Mouse (Mus musculus) kidney, postnatal 4 days (tissue): Measurements from ENCODE around the gene Rnf126.

Source experiments
- DNase-seq, 2 experiments: peaks; one replicate each; pipeline ENCODE4 v3.0.0; 2021; ENCODE audit warnings: mixed read lengths in 2 of 2

Gene Rnf126

DNA sequence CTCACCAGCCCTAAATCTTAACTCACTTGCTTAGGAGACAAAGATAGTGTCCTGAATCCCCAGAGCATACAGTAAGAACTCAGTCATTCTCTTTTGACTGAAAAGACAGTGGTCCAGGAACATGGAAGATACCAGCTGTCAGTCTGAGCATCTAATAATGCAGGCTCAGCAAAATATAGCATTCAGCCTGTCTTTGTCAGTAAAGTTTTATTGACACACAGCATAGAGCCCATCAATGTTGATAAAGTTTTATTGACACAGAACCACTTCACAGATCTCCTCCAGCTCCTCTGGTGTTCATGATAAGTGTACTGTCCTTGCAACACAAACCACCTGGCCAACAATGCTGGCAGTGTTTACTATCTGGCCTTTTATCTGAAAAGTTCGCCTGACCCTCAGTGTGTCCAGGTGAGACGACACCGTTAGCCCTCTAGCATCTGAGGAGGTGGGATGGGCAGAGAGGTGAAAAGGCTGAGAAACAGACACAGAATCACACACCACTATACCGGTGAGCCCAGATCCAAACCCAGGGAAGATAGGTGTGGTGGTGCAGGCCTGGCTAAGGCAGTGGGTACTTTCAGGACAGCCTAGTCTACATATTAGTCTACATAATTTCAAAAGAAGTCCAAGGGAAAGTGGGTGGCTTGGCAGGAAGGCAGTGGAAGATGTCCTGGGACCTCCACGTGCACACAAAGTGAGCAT, 25.7 kb upstream of the Rnf126 start:
- DNase-seq, result no peak

DNA sequence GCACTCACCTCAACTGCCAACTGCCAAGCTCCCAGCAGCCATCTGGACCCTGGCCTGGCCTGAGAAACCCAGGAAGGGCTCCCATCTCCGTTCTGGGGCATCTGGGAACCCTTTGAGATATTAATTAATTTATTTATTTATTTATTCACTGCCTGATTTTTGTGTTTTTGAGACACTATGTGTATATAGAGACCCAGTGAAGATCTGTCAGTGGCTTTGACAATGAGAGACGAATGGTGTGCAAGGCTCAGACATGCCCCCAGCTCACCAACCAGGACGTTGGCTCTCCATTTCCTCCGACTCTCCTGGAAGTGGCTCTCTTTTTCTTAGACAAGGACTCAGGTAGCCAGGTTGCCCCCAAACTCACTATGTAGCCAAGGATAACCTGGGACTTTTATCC, 24.1 kb upstream of the Rnf126 start, which contains the start of gene Prss57:
Prss57 (minus strand) TSS at position 101 of the 400 bp plus-strand sequence.
- no peak for DNase-seq

DNA sequence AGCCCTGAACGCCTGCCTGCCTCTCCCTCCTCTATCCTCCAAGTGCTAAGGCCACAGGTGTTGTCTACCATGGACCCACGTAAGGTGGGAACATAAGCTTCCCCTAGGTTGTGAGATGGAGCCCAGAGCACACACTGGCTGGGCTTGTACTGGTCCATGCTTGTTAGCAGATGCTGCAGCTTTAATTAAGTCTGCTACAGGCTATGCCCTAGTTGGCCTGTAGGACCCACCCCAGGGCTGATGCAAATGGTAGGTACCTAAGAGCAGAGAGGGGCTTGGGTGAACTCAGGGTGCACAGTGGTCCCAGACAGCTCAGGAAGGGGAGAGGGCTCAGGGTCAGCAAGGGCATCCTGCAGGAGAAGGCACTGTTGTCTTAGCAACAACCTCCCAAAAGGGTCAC, 22.8 kb upstream of the Rnf126 start:
- no peak for DNase-seq

DNA sequence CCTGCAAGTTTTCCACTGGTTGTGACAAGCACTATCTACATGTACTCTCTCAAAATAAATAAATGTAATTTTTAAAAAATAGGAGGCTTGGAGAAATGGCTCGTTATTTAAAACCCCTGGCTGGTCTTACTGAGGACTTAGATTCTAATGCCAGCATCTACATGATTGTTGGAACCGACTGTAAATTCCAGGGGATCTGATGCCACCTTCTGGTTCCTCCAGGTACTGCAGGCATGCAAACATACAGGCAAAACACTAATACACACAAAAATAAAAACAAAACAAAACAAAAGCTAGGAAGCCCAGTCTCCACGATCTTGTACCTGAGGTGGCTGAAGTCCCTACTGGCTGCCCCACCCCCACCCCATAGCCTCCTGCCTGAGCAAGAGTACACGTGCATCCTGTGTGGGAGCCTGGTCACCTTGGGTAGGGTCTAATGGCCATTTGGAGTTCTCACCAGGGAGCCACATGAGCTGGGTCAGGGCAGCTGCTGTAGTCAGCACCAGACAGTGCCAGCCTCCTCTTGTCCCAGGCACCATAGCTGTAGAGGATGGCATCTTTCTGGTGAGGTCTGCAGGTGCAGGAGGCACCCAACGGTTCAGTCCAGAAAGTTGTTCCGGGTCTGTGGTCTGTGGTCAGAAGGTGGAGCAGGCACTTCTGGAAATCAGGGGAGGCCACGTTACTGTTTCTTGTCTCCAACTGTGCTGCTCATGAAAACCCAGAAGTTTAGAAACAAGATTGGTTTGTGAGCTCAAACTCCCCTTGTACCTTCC, 21.8 kb upstream of the Rnf126 start:
- peak; percentile 90 to 92 for DNase-seq

DNA sequence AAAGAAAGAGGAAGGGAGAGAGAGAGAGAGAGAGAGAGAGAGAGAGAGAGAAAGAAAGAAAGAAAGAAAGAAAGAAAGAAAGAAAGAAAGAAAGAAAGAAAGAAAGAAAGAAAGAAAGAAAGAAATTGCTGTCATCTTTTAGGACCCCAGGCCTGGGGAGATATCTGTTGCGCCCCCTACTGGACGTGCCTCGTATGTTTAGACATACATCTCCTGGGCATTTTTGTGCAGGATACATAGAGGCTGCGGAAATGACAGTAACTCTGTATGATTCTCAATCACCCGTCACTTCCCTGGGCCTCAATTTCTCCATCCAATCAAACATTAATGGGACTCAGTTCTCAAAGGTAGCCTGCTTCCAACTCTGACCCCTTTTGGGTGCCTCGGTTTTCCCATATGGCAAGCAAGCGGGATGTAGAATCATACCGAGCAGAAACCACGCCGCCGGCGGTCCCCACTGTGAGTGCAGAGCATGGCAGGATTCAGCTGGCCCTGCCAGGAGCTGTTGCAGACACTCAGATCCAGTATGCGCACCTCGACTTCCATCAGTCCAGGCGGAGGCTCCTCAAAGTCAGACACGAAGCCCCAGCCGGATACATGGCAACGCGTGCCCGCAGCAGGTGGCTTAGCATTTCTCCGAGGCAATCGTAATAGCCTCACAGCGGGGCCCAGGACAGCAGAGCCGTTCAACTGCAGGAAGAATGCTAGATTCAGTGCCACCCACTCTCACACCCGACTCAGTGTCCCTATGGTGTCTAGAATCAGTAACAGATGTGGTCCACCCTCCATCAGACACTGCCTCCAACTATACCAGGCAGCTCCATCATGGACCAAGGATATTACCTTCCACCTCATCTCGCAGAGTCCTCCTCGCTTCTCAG, 17.4 kb upstream of the Rnf126 start:
- DNase-seq, result peak; percentile 73 to 78

DNA sequence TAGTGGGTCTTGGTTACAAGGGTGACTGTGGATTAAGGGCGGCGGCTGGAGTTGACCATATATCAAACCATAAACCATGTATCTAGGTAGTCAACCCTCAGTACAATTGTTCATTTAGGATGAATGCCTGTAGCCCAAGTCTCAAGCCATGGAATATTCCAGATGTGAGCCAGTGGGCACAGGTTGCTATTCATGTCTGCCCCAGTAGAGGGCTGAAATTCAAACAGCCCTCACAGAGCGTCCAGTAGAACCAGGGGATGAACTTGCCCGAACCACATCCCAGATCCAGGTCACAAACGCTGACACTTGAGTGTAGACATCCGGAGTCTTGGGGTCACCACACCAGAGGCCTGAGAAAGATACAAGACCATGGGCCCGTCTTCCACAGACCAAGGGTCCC, 16.3 kb upstream of the Rnf126 start:
- DNase-seq, result peak; percentile 58 to 65

DNA sequence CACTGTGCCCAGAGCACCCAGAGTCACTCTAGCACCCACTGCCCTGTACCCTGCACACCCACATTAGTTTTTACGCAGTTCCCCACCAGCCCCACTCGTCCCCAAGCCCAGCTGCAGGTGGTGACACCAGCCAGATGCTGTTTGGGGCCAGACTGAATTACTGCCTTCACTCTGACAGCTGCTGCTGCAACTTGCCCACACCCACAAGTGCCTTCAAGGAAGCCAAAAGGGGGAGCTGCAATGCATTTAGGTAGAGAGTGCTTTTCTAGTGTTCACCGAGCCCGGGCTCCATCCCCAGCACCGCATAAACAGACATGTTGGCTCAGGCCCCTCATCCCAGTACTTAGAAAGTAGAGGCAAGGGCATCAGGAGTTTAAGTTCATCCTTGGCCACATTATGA, 15.2 kb upstream of the Rnf126 start:
- DNase-seq, result no peak

DNA sequence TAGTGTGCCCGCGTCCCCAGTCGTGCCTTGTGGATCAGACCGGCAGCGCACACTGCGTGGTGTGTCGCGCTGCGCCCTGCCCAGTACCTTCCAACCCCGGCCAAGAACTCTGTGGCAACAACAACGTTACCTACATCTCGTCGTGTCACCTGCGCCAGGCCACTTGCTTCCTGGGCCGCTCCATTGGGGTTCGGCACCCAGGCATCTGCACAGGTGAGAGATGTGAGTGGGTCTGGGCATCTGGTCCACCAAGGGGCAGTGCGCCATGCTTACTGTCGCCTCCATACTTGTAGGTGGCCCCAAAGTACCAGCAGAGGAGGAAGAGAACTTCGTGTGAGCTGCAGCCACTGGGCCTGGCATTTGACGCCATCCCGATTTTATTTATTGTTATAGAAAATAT, 14.4 kb upstream of the Rnf126 start:
- no peak for DNase-seq

DNA sequence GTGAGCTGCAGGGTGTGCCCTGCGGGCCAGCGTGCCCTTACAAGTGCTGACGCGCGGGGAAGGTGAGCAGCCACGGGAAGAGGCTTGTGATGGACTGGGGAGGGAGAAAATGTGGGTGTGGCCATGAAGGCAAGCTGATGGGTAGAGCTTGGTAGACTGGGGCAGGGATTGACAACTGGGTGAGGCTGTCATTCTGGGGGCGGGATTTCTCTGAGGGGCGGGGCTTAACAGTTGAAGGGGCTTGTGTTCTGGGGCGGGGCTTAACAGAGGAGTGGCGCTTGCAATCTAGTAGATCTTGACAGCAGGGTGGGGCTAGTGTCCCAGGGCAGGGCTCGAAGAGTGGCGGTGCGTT, 13.9 kb upstream of the Rnf126 start:
- peak; percentile 85 to 89 for DNase-seq

DNA sequence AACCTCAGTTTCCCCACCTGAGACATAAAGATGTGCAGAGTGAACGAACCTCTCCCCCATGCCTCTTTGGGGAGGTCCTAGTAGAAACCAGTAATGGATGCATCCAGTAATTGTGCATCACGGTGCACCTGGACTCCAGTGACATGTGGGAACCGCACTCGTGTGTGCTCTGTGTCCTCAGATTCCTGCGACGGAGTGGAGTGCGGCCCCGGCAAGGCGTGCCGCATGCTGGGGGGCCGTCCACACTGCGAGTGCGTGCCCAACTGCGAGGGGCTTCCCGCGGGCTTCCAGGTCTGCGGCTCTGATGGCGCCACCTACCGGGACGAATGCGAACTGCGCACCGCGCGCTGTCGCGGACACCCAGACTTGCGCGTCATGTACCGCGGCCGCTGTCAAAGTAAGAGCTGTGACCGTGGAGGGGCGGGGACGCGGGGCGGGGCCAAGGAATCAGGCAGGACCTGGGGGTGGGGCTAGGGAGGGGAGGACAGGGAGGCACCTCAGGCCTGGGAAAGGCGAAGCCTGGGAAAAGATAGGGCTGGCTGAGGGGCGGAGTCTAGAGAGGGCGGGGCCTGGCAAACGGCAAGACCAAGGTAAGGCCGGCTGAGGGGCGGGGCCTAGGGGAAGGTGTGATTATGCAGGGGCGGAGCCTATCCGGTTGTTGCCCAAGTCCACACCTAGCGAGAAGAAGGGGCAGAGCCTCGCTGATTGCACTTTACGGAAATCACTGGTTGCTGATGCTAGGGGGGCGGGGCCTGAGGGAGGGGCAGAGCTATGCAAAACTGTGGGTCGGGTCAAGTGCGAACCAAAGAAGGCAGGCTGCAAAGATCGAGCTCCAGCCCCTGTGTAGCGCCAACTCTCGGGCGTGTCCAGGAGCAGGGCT, 13.3 kb upstream of the Rnf126 start:
- DNase-seq, result peak; percentile 99

DNA sequence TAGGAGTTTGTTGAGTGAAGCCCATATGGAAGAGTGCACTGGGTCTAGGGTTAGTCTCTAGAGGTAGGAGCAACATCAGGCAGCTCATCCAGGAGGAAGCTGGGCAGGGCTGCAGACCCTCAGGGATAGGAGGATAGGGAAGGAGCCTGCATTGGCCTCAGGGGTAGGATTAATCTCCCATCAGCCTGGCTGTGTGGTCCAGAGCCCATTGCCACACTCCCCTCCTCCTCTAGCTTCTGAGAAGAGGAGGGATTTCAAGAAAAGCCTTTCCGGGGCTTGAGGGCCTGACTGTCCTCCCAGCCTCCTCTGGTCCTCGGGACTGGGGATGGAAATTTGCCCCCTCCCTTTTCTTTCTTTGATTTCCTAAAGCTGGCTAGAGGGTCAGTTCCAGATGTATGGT, 12.4 kb upstream of the Rnf126 start:
- no peak for DNase-seq

DNA sequence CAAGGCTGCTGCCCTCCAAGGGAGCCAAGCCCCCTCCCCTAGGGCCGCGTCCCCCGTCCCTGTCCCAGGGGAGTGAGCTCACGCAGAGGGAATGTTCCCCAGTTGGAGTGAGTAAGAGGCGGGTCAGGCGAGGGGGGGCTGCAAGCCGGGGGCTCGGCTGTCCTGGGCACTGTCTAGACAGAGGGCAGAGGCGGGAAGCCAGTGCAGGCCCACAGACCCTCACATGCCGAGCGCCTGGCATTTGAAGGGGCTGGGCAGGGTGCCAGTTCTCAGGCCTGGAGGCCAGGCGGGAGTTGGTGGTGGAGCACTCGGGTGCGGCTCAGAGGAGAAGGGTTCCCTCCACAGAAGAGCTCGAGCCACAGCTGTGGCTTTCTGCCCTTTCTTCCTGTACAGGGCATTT, 11.3 kb upstream of the Rnf126 start:
- DNase-seq, result peak; percentile 78 to 84

DNA sequence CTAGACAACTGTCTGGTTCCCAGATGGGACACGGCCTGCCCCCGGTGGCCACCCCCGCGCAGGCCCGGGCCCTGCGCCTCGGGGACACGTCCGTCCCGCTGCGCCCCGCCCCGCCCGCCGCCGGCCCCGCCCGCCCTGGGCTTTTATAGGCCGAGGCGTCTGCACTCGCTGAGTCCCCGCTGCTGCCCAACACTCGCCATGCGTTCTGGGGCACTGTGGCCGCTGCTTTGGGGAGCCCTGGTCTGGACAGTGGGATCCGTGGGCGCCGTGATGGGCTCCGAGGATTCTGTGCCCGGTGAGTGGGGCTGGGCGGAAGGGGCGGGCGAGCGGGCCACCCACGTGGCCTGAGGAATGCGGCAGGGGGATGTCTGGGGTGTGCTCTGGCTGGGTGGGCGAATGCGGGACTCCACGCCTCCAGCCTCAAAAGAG, 10.4 kb upstream of the Rnf126 start, which contains the start of gene Fstl3:
Fstl3 (plus strand) TSS at position 170 of the 429 bp plus-strand sequence.
- peak; percentile 65 to 74 for DNase-seq

DNA sequence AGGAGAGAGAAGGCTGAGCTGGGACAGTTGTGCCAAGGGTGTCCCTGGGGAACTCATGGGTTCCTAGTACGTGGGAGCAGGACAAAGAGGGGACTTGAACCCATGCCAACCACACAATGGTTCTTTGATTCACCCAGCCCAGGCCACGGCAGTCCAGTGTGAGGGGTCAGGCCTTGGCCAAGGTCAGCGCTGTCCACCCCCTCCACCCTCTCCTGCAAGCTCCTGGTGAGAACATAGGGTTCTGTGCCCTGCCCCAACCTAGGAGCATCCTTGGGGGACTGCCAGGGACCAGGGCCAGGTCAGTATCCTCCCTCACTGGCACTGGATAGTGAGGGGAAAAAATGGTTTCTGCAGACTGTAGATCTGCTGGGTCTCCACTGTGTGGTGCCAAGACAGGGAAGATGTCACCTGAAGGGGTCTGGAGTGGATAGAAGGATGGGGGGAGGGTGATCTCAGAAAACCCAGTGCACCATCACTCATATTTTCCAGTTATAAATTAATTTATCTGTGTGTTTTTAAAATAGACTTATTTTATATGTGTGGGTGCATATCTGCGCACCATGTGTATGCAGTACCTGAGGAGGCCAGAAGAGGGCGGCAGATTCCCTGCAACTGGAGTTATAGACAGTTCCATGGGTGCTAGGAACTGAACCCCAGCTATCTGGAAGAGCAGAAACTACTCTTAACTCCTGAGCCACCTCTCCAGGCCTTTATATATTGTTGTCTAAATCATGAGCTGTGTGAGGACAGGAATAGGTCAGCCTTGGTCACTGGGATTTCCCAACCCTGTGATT, 7.9 kb upstream of the Rnf126 start:
- DNase-seq, result no peak

DNA sequence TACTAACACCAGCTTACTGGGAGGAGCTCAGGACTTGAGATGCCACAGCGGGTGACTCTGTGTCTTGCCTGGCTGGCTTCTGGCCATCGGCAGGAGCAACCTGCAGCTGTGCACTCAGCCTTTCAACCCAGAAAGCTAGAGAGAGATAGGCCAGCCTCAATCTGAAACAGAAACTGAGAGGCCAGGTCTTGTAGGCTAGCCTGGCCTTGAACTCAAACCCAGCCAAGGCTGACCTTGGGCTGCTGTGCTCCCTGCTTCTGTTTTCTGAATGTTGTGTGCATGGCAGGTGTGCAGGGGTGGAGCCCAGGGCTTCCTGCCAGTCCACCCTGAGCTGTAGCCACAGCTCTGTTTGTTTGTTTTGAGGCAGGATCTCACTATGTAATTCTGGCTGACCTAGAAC, 6.5 kb upstream of the Rnf126 start:
- DNase-seq, result no peak

DNA sequence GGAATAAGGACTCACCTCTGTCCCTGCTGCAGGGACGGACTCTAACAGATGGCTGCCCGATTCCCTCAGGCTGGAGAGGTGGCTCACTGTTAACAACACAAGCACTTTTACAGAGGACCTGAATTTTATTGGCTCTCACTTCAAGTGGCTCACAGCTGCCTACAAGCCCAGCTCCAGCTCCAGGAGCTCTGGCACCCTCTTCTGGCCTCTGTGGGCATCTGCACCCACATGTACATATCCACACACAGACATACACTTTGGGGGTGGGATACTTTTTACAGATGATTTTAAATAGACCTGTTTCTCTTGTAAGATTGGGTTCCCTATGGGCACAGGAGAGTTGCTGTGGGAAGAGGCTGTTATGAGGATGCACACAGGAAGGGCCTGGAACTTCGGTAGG, 5.6 kb upstream of the Rnf126 start:
- no peak for DNase-seq

DNA sequence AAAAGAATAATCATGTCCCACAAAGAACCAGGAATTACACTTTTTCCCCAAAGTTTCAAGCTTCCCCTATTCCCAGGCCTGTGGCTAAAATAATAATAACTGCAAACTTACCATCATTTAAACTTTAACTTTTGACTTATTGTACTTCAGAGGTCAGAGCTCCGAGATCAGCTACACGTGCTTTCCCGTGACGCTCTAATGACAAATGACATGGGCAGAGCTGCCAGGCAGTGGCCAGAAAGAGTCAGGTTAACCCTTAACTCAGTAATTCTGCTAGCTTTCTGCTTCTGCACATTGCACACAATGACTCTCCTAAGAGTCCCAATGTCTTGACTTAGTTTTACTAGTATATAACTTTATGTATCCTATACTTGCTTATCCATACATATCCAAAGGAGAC, 2.6 kb upstream of the Rnf126 start:
- no peak for DNase-seq

DNA sequence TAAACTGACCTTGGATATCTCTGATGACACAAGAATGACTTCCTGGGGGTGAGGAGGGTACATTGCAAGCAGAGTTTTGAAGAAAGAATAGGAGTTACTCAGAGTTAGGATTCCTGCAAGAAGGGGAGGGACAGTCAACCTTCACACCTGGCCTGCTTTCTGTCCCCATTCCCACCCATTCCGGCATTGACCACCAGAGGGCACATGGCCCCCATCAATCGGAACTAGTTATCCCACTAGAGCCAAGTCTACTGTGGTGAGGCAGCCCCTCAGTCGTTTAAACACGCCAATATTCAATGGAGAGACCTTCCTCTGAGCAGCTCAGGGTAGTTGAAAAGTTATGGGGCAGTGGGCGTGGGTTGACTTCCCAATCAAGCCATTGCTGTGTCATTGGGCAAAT, 1.6 kb upstream of the Rnf126 start:
- peak; percentile 89 to 91 for DNase-seq

DNA sequence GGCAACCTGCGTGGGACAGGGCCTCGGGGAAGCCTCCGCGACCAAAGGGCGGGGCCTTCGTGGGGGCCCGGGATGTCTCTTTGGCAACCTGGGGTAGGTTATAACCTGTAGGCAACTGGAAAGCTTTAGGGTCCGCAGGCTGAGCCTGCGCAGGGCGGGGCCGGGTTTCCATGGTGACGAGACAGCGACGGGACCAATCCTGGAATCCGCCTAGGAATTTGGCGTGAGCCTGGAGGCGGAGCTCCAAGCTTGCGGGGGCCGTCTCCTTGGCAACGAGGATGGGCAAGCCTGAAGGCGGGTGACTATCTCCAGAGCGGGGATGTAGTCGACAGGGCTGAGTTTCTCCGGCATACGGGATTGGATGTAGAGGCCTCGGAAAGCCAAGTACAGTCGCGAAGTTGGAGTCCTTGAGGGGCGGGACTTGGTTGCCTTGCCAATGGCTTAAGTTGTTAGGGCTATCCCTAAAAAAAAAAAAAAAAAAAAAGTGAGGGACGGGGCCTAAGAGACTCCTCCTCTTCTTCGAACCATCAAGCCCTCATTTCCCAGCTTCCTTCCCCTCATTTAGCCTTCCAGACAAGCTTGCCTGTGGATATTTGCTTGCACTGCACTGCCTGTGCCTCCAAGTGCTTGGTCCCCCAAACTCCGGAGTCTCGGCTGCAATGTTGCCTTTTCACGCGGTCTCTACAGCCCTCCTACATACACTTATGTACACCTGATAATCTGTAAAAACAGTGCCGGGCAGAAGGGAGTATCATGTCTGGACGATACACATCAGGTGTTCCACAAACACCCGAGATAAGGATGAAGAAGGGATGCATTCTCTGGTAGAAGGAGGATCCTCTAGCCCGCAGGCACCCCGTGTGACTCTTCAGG, 856 bp upstream of the Rnf126 start:
- peak; percentile 96 to 97 for DNase-seq

DNA sequence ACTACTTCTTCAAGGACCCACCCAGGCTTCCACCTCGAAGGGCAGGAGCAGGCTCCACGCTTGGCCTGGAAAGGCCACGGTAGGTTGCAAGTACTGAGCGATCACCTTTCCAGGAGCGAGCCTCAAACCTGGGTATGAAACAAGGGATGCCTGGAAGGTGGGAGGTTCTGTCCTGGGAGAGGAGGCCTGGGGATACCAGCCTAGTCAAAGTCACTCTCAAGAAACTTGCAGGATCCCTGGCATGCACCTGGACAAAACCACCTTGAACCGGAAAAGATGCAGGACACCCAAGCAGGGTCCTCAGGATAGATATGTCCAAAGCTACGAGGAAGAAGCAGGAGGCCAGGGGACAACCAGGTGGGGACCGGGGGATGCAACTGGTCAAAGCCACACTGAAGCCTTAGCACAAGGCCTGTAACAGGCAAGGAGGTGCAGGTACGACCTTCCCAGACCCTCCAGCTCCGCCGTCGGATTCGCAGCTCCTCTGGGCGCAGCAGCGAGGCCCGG, 698 bp downstream of the Rnf126 start:
- DNase-seq, result no peak
